Mouse (Mus musculus) testis, adult 2 months (tissue): Measurements from ENCODE around the gene Ttc6.

Experiments used
- CTCF ChIP-seq: fragments of 200-500 bp; IDR thresholded peaks from 2 replicates; pipeline ENCODE4 v1.5.1; 2012; ENCODE audit warnings: low read depth, mild to moderate bottlenecking, inconsistent platforms, low read length, moderate library complexity; ENCODE audit not compliant: control insufficient read depth, insufficient read depth, insufficient replicate concordance
- POLR2A ChIP-seq: fragments of 200-500 bp; IDR thresholded peaks from 2 replicates; pipeline ENCODE4 v1.6.1; 2012; ENCODE audit warnings: low read depth, mild to moderate bottlenecking, inconsistent platforms, low read length, moderate library complexity; ENCODE audit not compliant: control insufficient read depth

GRCm38 (mm10) chr12:57554091-57554490 lies 9.8 kb upstream of the Ttc6 start:
- no peak for TF ChIP-seq CTCF
- TF ChIP-seq POLR2A = no peak
